Mouse (Mus musculus): ENCODE data around the gene Rnf17.

DNA sequence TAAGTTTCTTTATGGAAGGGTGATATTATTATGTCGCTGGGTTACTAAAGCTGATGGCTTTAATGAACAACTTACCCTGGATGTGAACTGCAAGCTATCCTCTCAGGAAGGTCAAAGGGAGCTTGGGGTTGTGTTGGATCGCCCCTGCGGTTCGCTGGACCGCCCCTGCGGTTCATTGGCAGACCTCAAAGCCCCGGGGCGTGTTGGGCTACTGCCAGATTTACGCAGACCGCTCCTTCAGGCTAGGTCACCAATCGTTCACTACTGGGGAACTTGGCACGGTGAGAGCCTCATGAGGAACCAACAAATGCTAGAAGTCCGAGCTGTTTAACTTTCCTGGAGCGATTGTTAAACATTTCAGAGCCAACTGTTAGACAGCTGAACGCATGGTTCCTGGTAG lies 35.7 kb upstream of the Rnf17 start:
- no peak for TF ChIP-seq CTCF (IDR thresholded peaks at IDR 0.05 in 2 of 3, conservative IDR thresholded peaks at IDR 0.05 in 1 of 3; ENCODE audit: control insufficient read depth in 1 of 3, insufficient read depth in 1 of 3, low read depth in 2 of 3, low read length in 3 of 3, poor library complexity in 1 of 3, severe bottlenecking in 1 of 3)
- no peak for TF ChIP-seq NELFE (IDR thresholded peaks at IDR 0.05; ENCODE audit: low read depth, low read length)
- TF ChIP-seq HCFC1 (IDR thresholded peaks at IDR 0.05; ENCODE audit: low read depth, low read length), result no peak
- no peak for TF ChIP-seq GATA1 (IDR thresholded peaks at IDR 0.05; ENCODE audit: low read depth, low read length)
